In genomic region chr1:130462867-130463266, GRCm38 (mm10) we compare ENCODE assay signal across 8 mouse cellular contexts. TPM values are rescaled to one million over a fixed set of nuclear protein-coding genes. Genes with fewer than 3 reads are reported as not detected.
DNase-seq lines count a peak whose midpoint lies in the region; ATAC-seq and TF ChIP-seq lines count a peak whose summit lies in the region.

No protein-coding gene starts in this region.

- H3K36me3 ChIP-seq in kidney, embryonic 14.5 days (ENCODE audit: control insufficient read depth, insufficient read depth, low read length), result no peaks in the 10 kb centered on the region
- no peaks in the 10 kb centered on the region for H3K36me3 ChIP-seq in embryonic facial prominence, embryonic 11.5 days (replicated peaks; ENCODE audit: control insufficient read depth, insufficient read depth, low read depth, low read length)
- H3K36me3 ChIP-seq in intestine, postnatal 0 days (ENCODE audit: control insufficient read depth, insufficient read depth), result no peaks in the 10 kb centered on the region
- no peaks in the 10 kb centered on the region for H3K36me3 ChIP-seq in neural tube, embryonic 15.5 days

- DNase-seq in kidney, postnatal 14 days, result no peak
- peak; percentile 16 for DNase-seq in MEL-GATA-1-ER (ENCODE audit: extremely low read depth, low read depth)
- no peak for DNase-seq in embryonic facial prominence, embryonic 11.5 days (ENCODE audit: low spot score)
- DNase-seq in gastrocnemius, postnatal 10 days, result no peak
- no peak for DNase-seq in kidney, postnatal 25 days

- no peak; the same call in 1 of the 2 replicates for ATAC-seq in kidney, embryonic 14.5 days (ENCODE audit: low FRiP score, low TSS enrichment)
- peak; percentile 74; the same call in 1 of the 2 replicates for ATAC-seq in embryonic facial prominence, embryonic 11.5 days (replicated peaks; ENCODE audit: insufficient number of reproducible peaks, low FRiP score, low TSS enrichment, low read depth)
- ATAC-seq in intestine, postnatal 0 days, result no peak; the same call in 1 of the 2 replicates
- ATAC-seq in neural tube, embryonic 15.5 days (ENCODE audit: low FRiP score), result peak; percentile 92

- H3K9me3 ChIP-seq in kidney, embryonic 14.5 days (ENCODE audit: control insufficient read depth, low read length), result no peaks in the 10 kb centered on the region
- no peaks in the 10 kb centered on the region for H3K9me3 ChIP-seq in embryonic facial prominence, embryonic 11.5 days (replicated peaks; ENCODE audit: control insufficient read depth, low read length)
- H3K9me3 ChIP-seq in intestine, postnatal 0 days (ENCODE audit: control insufficient read depth), result no peaks in the 10 kb centered on the region
- no peaks in the 10 kb centered on the region for H3K9me3 ChIP-seq in neural tube, embryonic 15.5 days (replicated peaks)

- peak overlapping the region; percentile 48; the same call in 1 of the 2 replicates for H3K9ac ChIP-seq in kidney, embryonic 14.5 days (ENCODE audit: low read depth, low read length)
- H3K9ac ChIP-seq in embryonic facial prominence, embryonic 11.5 days (replicated peaks; ENCODE audit: low read length), result peak overlapping the region; percentile 44; the same call in 1 of the 2 replicates
- H3K9ac ChIP-seq in intestine, postnatal 0 days (ENCODE audit: low read depth, low read length), result peak overlapping the region; percentile 54
- H3K9ac ChIP-seq in neural tube, embryonic 15.5 days (replicated peaks), result peak overlapping the region; percentile 75

- no peak overlapping the region for H3K27ac ChIP-seq in kidney, embryonic 14.5 days (ENCODE audit: low read depth, low read length)
- no peak overlapping the region for H3K27ac ChIP-seq in embryonic facial prominence, embryonic 11.5 days (replicated peaks; ENCODE audit: low read depth, low read length)
- H3K27ac ChIP-seq in intestine, postnatal 0 days (ENCODE audit: low read depth, low read length), result peak overlapping the region; percentile 75; the same call in 1 of the 2 replicates
- H3K27ac ChIP-seq in neural tube, embryonic 15.5 days (replicated peaks), result peak overlapping the region; percentile 83

- WGBS in kidney, embryonic 14.5 days, result 5% methylated on average over 4 of the region's 4 CpGs
- 9% methylated on average over 4 of the region's 4 CpGs for WGBS in embryonic facial prominence, embryonic 11.5 days
- 16% methylated on average over 4 of the region's 4 CpGs for WGBS in intestine, postnatal 0 days
- WGBS in neural tube, embryonic 15.5 days, result 8% methylated on average over 4 of the region's 4 CpGs

- no peaks in the 10 kb centered on the region for H3K27me3 ChIP-seq in kidney, embryonic 14.5 days (ENCODE audit: control insufficient read depth, insufficient read depth, low read length)
- no peaks in the 10 kb centered on the region for H3K27me3 ChIP-seq in embryonic facial prominence, embryonic 11.5 days (ENCODE audit: control insufficient read depth, insufficient read depth, low read length)
- no peaks in the 10 kb centered on the region for H3K27me3 ChIP-seq in intestine, postnatal 0 days (replicated peaks; ENCODE audit: control insufficient read depth, insufficient read depth, low read length)
- H3K27me3 ChIP-seq in neural tube, embryonic 15.5 days (replicated peaks), result no peaks in the 10 kb centered on the region

- peak overlapping the region; percentile 54 for H3K4me3 ChIP-seq in kidney, embryonic 14.5 days (ENCODE audit: low read length)
- H3K4me3 ChIP-seq in embryonic facial prominence, embryonic 11.5 days (ENCODE audit: low read depth, low read length), result peak overlapping the region; percentile 52
- peak overlapping the region; percentile 75 for H3K4me3 ChIP-seq in intestine, postnatal 0 days (ENCODE audit: low read depth, low read length)
- peak overlapping the region; percentile 75 for H3K4me3 ChIP-seq in neural tube, embryonic 15.5 days (replicated peaks)

- H3K4me1 ChIP-seq in kidney, embryonic 14.5 days (ENCODE audit: control insufficient read depth, insufficient read depth, low read length), result no peaks in the 10 kb centered on the region
- H3K4me1 ChIP-seq in embryonic facial prominence, embryonic 11.5 days (ENCODE audit: control insufficient read depth, insufficient read depth, low read length), result no peaks in the 10 kb centered on the region
- H3K4me1 ChIP-seq in intestine, postnatal 0 days (replicated peaks; ENCODE audit: control insufficient read depth, insufficient read depth, low read length), result 0 out of 2 replicates have a peak, but pooled peaks cover 5% of the 10 kb centered on the region
- peaks cover 8% of the 10 kb centered on the region; the same call in 1 of the 2 replicates for H3K4me1 ChIP-seq in neural tube, embryonic 15.5 days

- peak overlapping the region; percentile 74 for H3K4me2 ChIP-seq in kidney, embryonic 14.5 days (replicated peaks; ENCODE audit: low read depth, low read length)
- H3K4me2 ChIP-seq in embryonic facial prominence, embryonic 11.5 days (ENCODE audit: low read depth, low read length), result peak overlapping the region; percentile 87
- peak overlapping the region; percentile 84 for H3K4me2 ChIP-seq in intestine, postnatal 0 days (replicated peaks; ENCODE audit: low read depth)
- peak overlapping the region; percentile 87 for H3K4me2 ChIP-seq in neural tube, embryonic 15.5 days

- TF ChIP-seq CTCF in intestine, postnatal 0 days (IDR thresholded peaks at IDR 0.05; ENCODE audit: low read depth), result no peak

RNA-seq across cellular contexts. Expression of gene Cd55, which starts 0.3 kb away (rescaled TPM):
- 12.8 and 13.0 TPM in 2 replicates for polyA plus RNA-seq in kidney, embryonic 14.5 days (2014; fragmentation: Nextera tagmentation; extraction: Ambion mirVana)
- 4.3 and 5.2 TPM in 2 replicates for polyA plus RNA-seq in embryonic facial prominence, embryonic 11.5 days (2014; fragmentation: Nextera tagmentation; extraction: Ambion mirVana)
- 30.1 and 32.2 TPM in 2 replicates for polyA plus RNA-seq in intestine, postnatal 0 days (2015; fragmentation: Nextera tagmentation; extraction: Ambion mirVana)
- polyA plus RNA-seq in neural tube, embryonic 15.5 days (2015; fragmentation: Nextera tagmentation; extraction: Ambion mirVana), result 12.7 and 13.7 TPM in 2 replicates
- 10 to 100 TPM; 25.6 to 38.3 TPM for total RNA-seq in gastrocnemius, postnatal 10 days (2021)

RNA-seq across cellular contexts. Expression of gene Cd55b, which starts 40.1 kb away (rescaled TPM):
- not detected in 2 replicates for polyA plus RNA-seq in kidney, embryonic 14.5 days (2014; fragmentation: Nextera tagmentation; extraction: Ambion mirVana)
- not detected in 2 replicates for polyA plus RNA-seq in embryonic facial prominence, embryonic 11.5 days (2014; fragmentation: Nextera tagmentation; extraction: Ambion mirVana)
- polyA plus RNA-seq in intestine, postnatal 0 days (2015; fragmentation: Nextera tagmentation; extraction: Ambion mirVana), result 0.14 TPM in 1 of 2 replicates, not detected in the other
- polyA plus RNA-seq in neural tube, embryonic 15.5 days (2015; fragmentation: Nextera tagmentation; extraction: Ambion mirVana), result not detected in 2 replicates
- under 1 TPM in 1 of 2 experiments, not detected in 1; 0.45 TPM for total RNA-seq in gastrocnemius, postnatal 10 days (2021)

Comparison
In these comparisons a context has a peak if more than half of its experiments do, and no peak if none do; other contexts are left out.
1. ATAC-seq: peak in embryonic facial prominence, embryonic 11.5 days (single experiment) and neural tube, embryonic 15.5 days (single experiment); none in kidney, embryonic 14.5 days (single experiment) and intestine, postnatal 0 days (single experiment).
2. H3K27ac ChIP-seq: peak in intestine, postnatal 0 days (single experiment) and neural tube, embryonic 15.5 days (single experiment); none in kidney, embryonic 14.5 days (single experiment) and embryonic facial prominence, embryonic 11.5 days (single experiment).
3. Peak in every context shown above with its lines, with median percentiles within 50 percentile points of each other: H3K4me2 ChIP-seq, H3K4me3 ChIP-seq and H3K9ac ChIP-seq.